Mouse (Mus musculus) lung, postnatal 0 days (tissue): Measurements from ENCODE around the gene Grm7. TPM values are rescaled to one million over a fixed set of nuclear protein-coding genes. Genes with fewer than 3 reads are reported as not detected.

Source experiments
- ATAC-seq: fragments of 200-750 bp; cut with Nextera tagmentation; 2 replicates; pipeline ENCODE4 v1.8.0; 2017; ENCODE audit warnings: moderate library complexity
- DNase-seq: peaks from one replicate; pipeline ENCODE4 v3.0.0-alpha.2; 2016; ENCODE audit warnings: low spot score
- H3K27ac ChIP-seq: fragments of 300-500 bp; sonication (generic); 2 replicates; pipeline ENCODE4 v1.5.1; 2014; ENCODE audit warnings: antibody characterized with exemption, mild to moderate bottlenecking, low read length, mixed read lengths
- H3K27me3 ChIP-seq: fragments of 300-500 bp; sonication (generic); replicated peaks from 2 replicates; pipeline ENCODE4 v1.6.1; 2014; ENCODE audit warnings: low read length, mixed read lengths; ENCODE audit not compliant: insufficient read depth
- H3K36me3 ChIP-seq: fragments of 300-500 bp; sonication (generic); 2 replicates; pipeline ENCODE4 v1.6.1; 2014; ENCODE audit warnings: low read length, mixed read lengths; ENCODE audit not compliant: insufficient read depth
- H3K4me1 ChIP-seq: fragments of 300-500 bp; sonication (generic); 2 replicates; pipeline ENCODE4 v1.6.1; 2014; ENCODE audit warnings: antibody characterized with exemption, low read depth, low read length, mixed read lengths; ENCODE audit not compliant: insufficient read depth
- H3K4me2 ChIP-seq: fragments of 300-500 bp; sonication (generic); replicated peaks from 2 replicates; pipeline ENCODE4 v1.6.1; 2014; ENCODE audit warnings: low read depth, mild to moderate bottlenecking, low read length, moderate library complexity, mixed read lengths
- H3K4me3 ChIP-seq: fragments of 300-500 bp; sonication (generic); 2 replicates; pipeline ENCODE4 v1.5.1; 2014; ENCODE audit warnings: low read depth, low read length
- H3K9ac ChIP-seq: fragments of 300-500 bp; sonication (generic); replicated peaks from 2 replicates; pipeline ENCODE4 v1.6.1; 2014; ENCODE audit warnings: low read depth, mild to moderate bottlenecking
- H3K9me3 ChIP-seq: fragments of 300-500 bp; sonication (generic); 2 replicates; pipeline ENCODE4 v1.6.1; 2016; ENCODE audit warnings: low read length, mixed read lengths
- CTCF ChIP-seq: IDR thresholded peaks from 2 replicates; pipeline ENCODE4 v1.5.1; 2016; ENCODE audit warnings: antibody characterized with exemption, mild to moderate bottlenecking
- EP300 ChIP-seq: IDR thresholded peaks from 2 replicates; pipeline ENCODE4 v1.6.1; 2016; ENCODE audit warnings: antibody characterized with exemption, mild to moderate bottlenecking, control low read depth
- WGBS: fragments of 180-500 bp; shearing (Covaris S2); extraction: QIAGEN DNeasy Blood & Tissue Kit; methylation state at CpG from one replicate; pipeline ENCODE4 v1.1.7; 2014; 5-methylcytosine and 5-hydroxymethylcytosine counted together
- polyA plus RNA-seq: library from polyadenylated mRNA; unstranded; fragments of >200 nt; fragmentation: Nextera tagmentation; extraction: Ambion mirVana; gene quantifications from 2 replicates; pipeline ENCODE4 v1.2.1, GENCODE M21; 2015

Gene Grm7
- polyA plus RNA-seq, 1 experiment from 2014 or later: not detected

- Histone ChIP-seq H3K4me1 (no peaks in the 10 kb centered on the region), H3K27me3 (no peaks in the 10 kb centered on the region), H3K4me3 (no peak overlapping the region), H3K9me3 (no peaks in the 10 kb centered on the region), H3K36me3 (no peaks in the 10 kb centered on the region), H3K9ac (no peak overlapping the region), H3K4me2 (no peak overlapping the region), H3K27ac (no peak overlapping the region)
- TF ChIP-seq EP300 (no peak), CTCF (no peak)
- DNase-seq (no peak), ATAC-seq (no peak)
- whole genome bisulfite sequencing: 89% methylated on average over 3 of the region's 3 CpGs
Observed at GRCm38 (mm10) chr6:111368111-111368510, 722.7 kb downstream of the Grm7 start.

- Histone ChIP-seq H3K4me3 (no peak overlapping the region), H3K27me3 (no peaks in the 10 kb centered on the region), H3K36me3 (no peaks in the 10 kb centered on the region), H3K9ac (no peak overlapping the region), H3K9me3 (no peaks in the 10 kb centered on the region), H3K27ac (no peak overlapping the region), H3K4me1 (no peaks in the 10 kb centered on the region), H3K4me2 (no peak overlapping the region)
- no peak for DNase-seq
- WGBS: 80% methylated on average over 3 of the region's 3 CpGs
- ATAC-seq: no peak
- TF ChIP-seq EP300 (no peak), CTCF (no peak)
Observed at GRCm38 (mm10) chr6:111368551-111368950, 723.2 kb downstream of the Grm7 start.

- H3K27ac ChIP-seq: no peak overlapping the region
- no peak for DNase-seq
- H3K4me3 ChIP-seq: no peak overlapping the region
- H3K4me2 ChIP-seq: no peak overlapping the region
- no peaks in the 10 kb centered on the region for H3K9me3 ChIP-seq
- H3K36me3 ChIP-seq: no peaks in the 10 kb centered on the region
- H3K27me3 ChIP-seq: no peaks in the 10 kb centered on the region
- 84% methylated on average over 2 of the region's 2 CpGs for WGBS
- no peak for ATAC-seq
- no peak overlapping the region for H3K9ac ChIP-seq
- TF ChIP-seq EP300: no peak
- TF ChIP-seq CTCF: no peak
- H3K4me1 ChIP-seq: no peaks in the 10 kb centered on the region
Observed at GRCm38 (mm10) chr6:111369013-111369412, 723.6 kb downstream of the Grm7 start.

GRCm38 (mm10) chr6:111371581-111372349 is 726.4 kb downstream of the Grm7 start:
- H3K4me1 ChIP-seq: no peaks in the 10 kb centered on the region
- ATAC-seq (no peak), DNase-seq (no peak)
- no peaks in the 10 kb centered on the region for H3K27me3 ChIP-seq
- 29% methylated on average over 4 of the region's 4 CpGs for WGBS
- H3K36me3 ChIP-seq: no peaks in the 10 kb centered on the region
- no peak overlapping the region for H3K9ac ChIP-seq
- H3K4me2 ChIP-seq: no peak overlapping the region
- no peak overlapping the region for H3K4me3 ChIP-seq
- no peaks in the 10 kb centered on the region for H3K9me3 ChIP-seq
- TF ChIP-seq CTCF: no peak
- TF ChIP-seq EP300: no peak
- H3K27ac ChIP-seq: no peak overlapping the region

- 36% methylated on average over 11 of the region's 11 CpGs for WGBS
Observed at GRCm38 (mm10) chr6:111372626-111373380, 727.4 kb downstream of the Grm7 start.

GRCm38 (mm10) chr6:111380710-111381109 is 735.3 kb downstream of the Grm7 start:
- TF ChIP-seq EP300: no peak
- no peak for TF ChIP-seq CTCF
- WGBS: 60% methylated on average over 2 of the region's 2 CpGs

More at GRCm38 (mm10) chr6:111372626-111373380, 727.4 kb downstream of the Grm7 start:
- Histone ChIP-seq H3K4me2 (no peak overlapping the region), H3K27me3 (no peaks in the 10 kb centered on the region), H3K9me3 (no peaks in the 10 kb centered on the region), H3K4me1 (no peaks in the 10 kb centered on the region), H3K27ac (no peak overlapping the region), H3K4me3 (no peak overlapping the region), H3K36me3 (no peaks in the 10 kb centered on the region), H3K9ac (no peak overlapping the region)
- DNase-seq (no peak), ATAC-seq (no peak)
- no peak for TF ChIP-seq CTCF
- no peak for TF ChIP-seq EP300

More at GRCm38 (mm10) chr6:111380710-111381109, 735.3 kb downstream of the Grm7 start:
- no peak overlapping the region for H3K9ac ChIP-seq
- no peaks in the 10 kb centered on the region for H3K4me1 ChIP-seq
- H3K27ac ChIP-seq: no peak overlapping the region
- ATAC-seq (no peak), DNase-seq (no peak)
- no peak overlapping the region for H3K4me2 ChIP-seq
- H3K27me3 ChIP-seq: no peaks in the 10 kb centered on the region
- H3K4me3 ChIP-seq: no peak overlapping the region
- no peaks in the 10 kb centered on the region for H3K9me3 ChIP-seq
- H3K36me3 ChIP-seq: no peaks in the 10 kb centered on the region
